Mouse (Mus musculus) midbrain, postnatal 0 days (tissue): ENCODE measurements around the gene Gng8. TPM values are rescaled to one million over a fixed set of nuclear protein-coding genes. Genes with fewer than 3 reads are reported as not detected.
A peak's percentile ranks its signal among the peaks of the same experiment; 100 is the strongest.

Experiments
- ATAC-seq: fragments of 200-750 bp; cut with Nextera tagmentation; 2 replicates; pipeline ENCODE4 v1.8.0; 2017; ENCODE audit warnings: moderate number of reproducible peaks, mild to moderate bottlenecking, moderate TSS enrichment, moderate library complexity; ENCODE audit not compliant: low FRiP score
- DNase-seq: peaks from one replicate; pipeline ENCODE4 v3.0.0-alpha.2; 2015; ENCODE audit warnings: low spot score
- H3K27ac ChIP-seq: fragments of 300-500 bp; sonication (generic); 2 replicates; pipeline ENCODE4 v1.5.1; 2014; ENCODE audit warnings: low read depth, mild to moderate bottlenecking, low read length, mixed read lengths
- H3K27me3 ChIP-seq: fragments of 300-500 bp; sonication (generic); 2 replicates; pipeline ENCODE4 v1.6.1; 2014; ENCODE audit warnings: low read length, control low read depth, mixed read lengths; ENCODE audit not compliant: insufficient read depth
- H3K36me3 ChIP-seq: fragments of 300-500 bp; sonication (generic); 2 replicates; pipeline ENCODE4 v1.6.1; 2014; ENCODE audit warnings: low read length, control low read depth, mixed read lengths; ENCODE audit not compliant: insufficient read depth
- H3K4me1 ChIP-seq: fragments of 300-500 bp; sonication (generic); 2 replicates; pipeline ENCODE4 v1.6.1; 2014; ENCODE audit warnings: mild to moderate bottlenecking, control low read depth, antibody characterized with exemption, low read length, mixed read lengths; ENCODE audit not compliant: insufficient read depth
- H3K4me2 ChIP-seq: fragments of 300-500 bp; sonication (generic); 2 replicates; pipeline ENCODE4 v1.6.1; 2014; ENCODE audit warnings: low read depth, mild to moderate bottlenecking, low read length, mixed read lengths; ENCODE audit not compliant: poor library complexity, severe bottlenecking
- H3K4me3 ChIP-seq: fragments of 300-500 bp; sonication (generic); 2 replicates; pipeline ENCODE4 v1.5.1; 2014; ENCODE audit warnings: low read depth, mild to moderate bottlenecking, low read length, moderate library complexity
- H3K9ac ChIP-seq: fragments of 300-500 bp; sonication (generic); replicated peaks from 2 replicates; pipeline ENCODE4 v1.6.1; 2014; ENCODE audit warnings: mild to moderate bottlenecking, low read length, moderate library complexity, mixed read lengths; ENCODE audit not compliant: poor library complexity, severe bottlenecking
- H3K9me3 ChIP-seq: fragments of 300-500 bp; sonication (generic); 2 replicates; pipeline ENCODE4 v1.6.1; 2016; ENCODE audit warnings: low read length, control low read depth
- CTCF ChIP-seq: IDR thresholded peaks from 2 replicates; pipeline ENCODE4 v1.5.1; 2016; ENCODE audit warnings: antibody characterized with exemption, mild to moderate bottlenecking
- WGBS: fragments of 180-500 bp; shearing (Covaris S2); extraction: QIAGEN DNeasy Blood & Tissue Kit; methylation state at CpG from one replicate; pipeline ENCODE4 v1.1.7; 2014; 5-methylcytosine and 5-hydroxymethylcytosine counted together
- polyA plus RNA-seq: library from polyadenylated mRNA; unstranded; fragments of >200 nt; fragmentation: Nextera tagmentation; extraction: Ambion mirVana; gene quantifications from 2 replicates; pipeline ENCODE4 v1.2.1, GENCODE M21; 2015
- total RNA-seq: library from RNA; depleted of rRNA; stranded (reverse); fragments of >200 nt; gene quantifications from 2 replicates; pipeline ENCODE4 v1.2.3, GENCODE M21; 2014

Gene Gng8
- total and polyA plus RNA-seq, 2 experiments from 2014 or later, result 5.2 to 15.9 TPM

- 7% methylated on average over 12 of the region's 13 CpGs for WGBS
- no peak for DNase-seq
- peak overlapping the region; percentile 60 for H3K4me2 ChIP-seq
- H3K4me1 ChIP-seq, result peaks cover 4% of the 10 kb centered on the region; the same call in 1 of the 2 replicates
- peak overlapping the region; percentile 95 for H3K9ac ChIP-seq
- no peaks in the 10 kb centered on the region for H3K27me3 ChIP-seq
- no peak for TF ChIP-seq CTCF
- no peak for ATAC-seq
- no peaks in the 10 kb centered on the region for H3K9me3 ChIP-seq
- H3K27ac ChIP-seq, result no peak overlapping the region
- peak overlapping the region; percentile 85 for H3K4me3 ChIP-seq
- H3K36me3 ChIP-seq, result 0 out of 2 replicates have a peak, but pooled peaks cover 3% of the 10 kb centered on the region
Observed at GRCm38 (mm10) chr7:16876608-16877007, 15.0 kb upstream of the Gng8 start.

- no peak overlapping the region for H3K27ac ChIP-seq
- H3K4me3 ChIP-seq, result no peak overlapping the region
- no peaks in the 10 kb centered on the region for H3K9me3 ChIP-seq
- ATAC-seq, result no peak
- DNase-seq, result no peak
- TF ChIP-seq CTCF, result peak; percentile 40
- WGBS, result 86% methylated on average over 3 of the region's 3 CpGs
- H3K4me1 ChIP-seq, result peaks cover 4% of the 10 kb centered on the region; the same call in 1 of the 2 replicates
- no peaks in the 10 kb centered on the region for H3K27me3 ChIP-seq
- no peak overlapping the region for H3K4me2 ChIP-seq
- H3K36me3 ChIP-seq, result 0 out of 2 replicates have a peak, but pooled peaks cover 3% of the 10 kb centered on the region
- H3K9ac ChIP-seq, result no peak overlapping the region
Observed at GRCm38 (mm10) chr7:16877717-16878116, 13.9 kb upstream of the Gng8 start.

- Histone ChIP-seq H3K36me3 (peaks cover 6% of the 10 kb centered on the region; the same call in 1 of the 2 replicates), H3K4me1 (peaks cover 4% of the 10 kb centered on the region; the same call in 1 of the 2 replicates), H3K27me3 (no peaks in the 10 kb centered on the region), H3K9me3 (no peaks in the 10 kb centered on the region), H3K4me3 (no peak overlapping the region), H3K9ac (no peak overlapping the region), H3K4me2 (no peak overlapping the region), H3K27ac (no peak overlapping the region)
- 31% methylated on average over 9 of the region's 9 CpGs for WGBS
- DNase-seq, result peak; percentile 44
- TF ChIP-seq CTCF, result no peak
- no peak for ATAC-seq
Observed at GRCm38 (mm10) chr7:16879796-16880547, 11.6 kb upstream of the Gng8 start.

- ATAC-seq, result no peak
Observed at GRCm38 (mm10) chr7:16880615-16881014, 11.0 kb upstream of the Gng8 start.

GRCm38 (mm10) chr7:16883162-16883561 lies 8.4 kb upstream of the Gng8 start:
- Histone ChIP-seq H3K9ac (no peak overlapping the region), H3K4me2 (no peak overlapping the region), H3K9me3 (no peaks in the 10 kb centered on the region), H3K36me3 (peaks cover 25% of the 10 kb centered on the region), H3K4me1 (no peaks in the 10 kb centered on the region), H3K27ac (no peak overlapping the region), H3K4me3 (no peak overlapping the region), H3K27me3 (no peaks in the 10 kb centered on the region)
- TF ChIP-seq CTCF, result no peak
- ATAC-seq, result no peak
- 94% methylated on average over 6 of the region's 6 CpGs for WGBS
- DNase-seq, result no peak

More at GRCm38 (mm10) chr7:16880615-16881014, 11.0 kb upstream of the Gng8 start:
- H3K27me3 ChIP-seq, result no peaks in the 10 kb centered on the region
- H3K9me3 ChIP-seq, result no peaks in the 10 kb centered on the region
- peaks cover 13% of the 10 kb centered on the region for H3K36me3 ChIP-seq
- H3K27ac ChIP-seq, result no peak overlapping the region
- TF ChIP-seq CTCF, result no peak
- H3K4me3 ChIP-seq, result no peak overlapping the region
- H3K4me2 ChIP-seq, result no peak overlapping the region
- no peak for DNase-seq
- 28% methylated on average over 5 of the region's 5 CpGs for WGBS
- H3K9ac ChIP-seq, result no peak overlapping the region
- peaks cover 4% of the 10 kb centered on the region; the same call in 1 of the 2 replicates for H3K4me1 ChIP-seq

GRCm38 (mm10) chr7:16884334-16884733 lies 7.3 kb upstream of the Gng8 start:
- H3K36me3 ChIP-seq, result peaks cover 22% of the 10 kb centered on the region
- 0 out of 2 replicates have a peak, but pooled peaks cover 3% of the 10 kb centered on the region for H3K27me3 ChIP-seq
- DNase-seq (no peak), ATAC-seq (no peak)
- 75% methylated on average over 4 of the region's 4 CpGs for WGBS
- H3K9ac ChIP-seq, result no peak overlapping the region
- no peaks in the 10 kb centered on the region for H3K9me3 ChIP-seq
- H3K4me2 ChIP-seq, result no peak overlapping the region
- H3K4me1 ChIP-seq, result no peaks in the 10 kb centered on the region
- H3K4me3 ChIP-seq, result no peak overlapping the region
- H3K27ac ChIP-seq, result no peak overlapping the region
- TF ChIP-seq CTCF, result no peak
